Mouse (Mus musculus) midbrain, embryonic 10.5 days (tissue): ENCODE results near the gene Cst9. TPM values are rescaled to one million over a fixed set of nuclear protein-coding genes. Genes with fewer than 3 reads are reported as not detected.
A peak's percentile ranks its signal among the peaks of the same experiment; 100 is the strongest.

Experiments
- DNase-seq: peaks from one replicate; pipeline ENCODE4 v3.0.0-alpha.2; 2017; ENCODE audit warnings: low spot score
- H3K27ac ChIP-seq: fragments of 300-500 bp; sonication (generic); replicated peaks from 2 replicates; pipeline ENCODE4 v1.5.1; 2016; ENCODE audit warnings: mild to moderate bottlenecking
- H3K27me3 ChIP-seq: fragments of 300-500 bp; sonication (generic); 2 replicates; pipeline ENCODE4 v1.6.1; 2016; ENCODE audit warnings: low read depth, mild to moderate bottlenecking; ENCODE audit not compliant: poor library complexity, severe bottlenecking
- H3K36me3 ChIP-seq: fragments of 300-500 bp; sonication (generic); 2 replicates; pipeline ENCODE4 v1.6.1; 2016; ENCODE audit warnings: mild to moderate bottlenecking, moderate library complexity
- H3K4me1 ChIP-seq: fragments of 300-500 bp; sonication (generic); 2 replicates; pipeline ENCODE4 v1.6.1; 2016
- H3K4me3 ChIP-seq: fragments of 300-500 bp; sonication (generic); 2 replicates; pipeline ENCODE4 v1.5.1; 2016; ENCODE audit warnings: mild to moderate bottlenecking, moderate library complexity
- H3K9me3 ChIP-seq: fragments of 300-500 bp; sonication (generic); replicated peaks from 2 replicates; pipeline ENCODE4 v1.6.1; 2016; ENCODE audit warnings: mild to moderate bottlenecking
- WGBS: fragments of 180-500 bp; shearing (Covaris S2); methylation state at CpG from one replicate; pipeline ENCODE4 v1.1.7; 2016; 5-methylcytosine and 5-hydroxymethylcytosine counted together
- polyA plus RNA-seq: library from polyadenylated mRNA; unstranded; fragments of >200 nt; fragmentation: Nextera tagmentation; extraction: Ambion mirVana; gene quantifications from 2 replicates; pipeline ENCODE4 v1.2.1, GENCODE M21; 2016

The Cst9 gene
- polyA plus RNA-seq, result not detected in 2 replicates

DNA sequence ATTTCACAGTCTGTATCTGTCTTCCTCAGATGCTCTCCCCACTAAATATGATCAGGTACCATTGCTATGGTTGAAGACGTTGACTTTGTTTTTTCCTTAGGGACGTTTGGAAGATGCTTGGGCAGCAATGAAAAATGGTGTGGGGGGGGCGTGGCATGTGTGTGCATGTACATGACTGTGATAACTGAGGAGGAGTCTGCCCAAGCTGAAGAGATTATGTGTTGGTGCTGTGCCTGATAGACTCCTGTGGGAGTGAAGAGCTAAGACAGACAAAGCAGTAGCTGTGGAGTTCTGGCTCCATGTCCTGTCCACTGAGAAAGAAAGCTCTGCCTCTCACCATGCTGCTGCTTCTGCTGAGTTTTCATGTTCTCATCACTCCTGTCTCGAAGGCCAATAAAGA, at the start of gene Cst9:
Gene Cst9 (plus strand): TSS at position 236 of the 400 bp plus-strand sequence.
- H3K36me3 ChIP-seq, result no peaks in the 10 kb centered on the region
- no peaks in the 10 kb centered on the region for H3K27me3 ChIP-seq
- no peak for DNase-seq
- no peak within 1 kb of the TSS for H3K27ac ChIP-seq
- no peaks in the 10 kb centered on the region for H3K9me3 ChIP-seq
- H3K4me1 ChIP-seq, result no peaks in the 10 kb centered on the region
- 79% methylated on average over 4 of the region's 4 CpGs for WGBS
- no peak within 1 kb of the TSS for H3K4me3 ChIP-seq

DNA sequence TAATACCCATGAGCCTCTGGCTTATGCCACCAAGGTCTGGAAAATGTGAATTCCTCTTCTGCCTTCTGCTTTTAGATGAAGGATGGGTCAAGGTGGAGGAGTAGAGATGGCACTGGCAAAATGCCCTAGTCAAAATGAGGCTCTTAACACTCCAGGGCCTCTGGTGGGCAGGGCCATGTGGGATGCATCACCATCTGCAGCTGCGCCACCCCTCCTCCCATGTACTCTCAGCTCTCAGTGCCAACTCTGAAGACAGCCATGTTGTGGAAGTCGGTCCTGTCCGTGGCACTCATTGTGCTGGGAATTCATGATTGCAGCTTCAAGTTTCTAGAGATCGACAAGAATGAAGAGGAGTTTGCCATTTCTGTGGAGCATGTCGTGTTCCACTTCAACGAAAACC, 45.8 kb upstream of the Cst9 start, which contains the start of gene Cst12:
Gene Cst12 (plus strand): TSS at position 220 of the 400 bp plus-strand sequence.
- WGBS, result 89% methylated on average over 6 of the region's 6 CpGs
- Histone ChIP-seq H3K36me3 (no peaks in the 10 kb centered on the region), H3K4me1 (no peaks in the 10 kb centered on the region), H3K4me3 (no peak within 1 kb of the TSS), H3K9me3 (no peaks in the 10 kb centered on the region), H3K27me3 (no peaks in the 10 kb centered on the region), H3K27ac (no peak within 1 kb of the TSS)
- no peak for DNase-seq

DNA sequence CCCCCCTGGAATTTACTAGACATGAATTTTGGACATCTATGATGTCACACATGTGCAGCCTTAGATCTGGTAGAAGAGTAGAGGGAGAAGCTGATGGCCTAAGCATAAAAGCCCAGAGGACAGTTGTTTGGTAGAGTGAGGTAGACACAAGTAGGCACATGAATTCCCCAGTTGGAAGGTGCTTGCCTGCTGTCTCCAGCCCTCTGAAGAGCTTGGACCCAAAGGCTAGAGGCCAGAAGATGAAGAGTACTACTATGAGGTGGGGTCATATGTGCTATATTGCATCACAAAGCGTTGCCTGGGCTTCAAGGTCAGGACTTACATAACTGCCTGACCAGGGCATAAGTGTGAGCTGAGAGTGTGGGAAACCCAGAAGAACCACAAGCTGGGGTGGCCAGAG, 36.5 kb upstream of the Cst9 start, which contains the start of gene Cst8:
Gene Cst8 (plus strand): TSS at position 301 of the 400 bp plus-strand sequence.
- H3K27me3 ChIP-seq, result no peaks in the 10 kb centered on the region

DNA sequence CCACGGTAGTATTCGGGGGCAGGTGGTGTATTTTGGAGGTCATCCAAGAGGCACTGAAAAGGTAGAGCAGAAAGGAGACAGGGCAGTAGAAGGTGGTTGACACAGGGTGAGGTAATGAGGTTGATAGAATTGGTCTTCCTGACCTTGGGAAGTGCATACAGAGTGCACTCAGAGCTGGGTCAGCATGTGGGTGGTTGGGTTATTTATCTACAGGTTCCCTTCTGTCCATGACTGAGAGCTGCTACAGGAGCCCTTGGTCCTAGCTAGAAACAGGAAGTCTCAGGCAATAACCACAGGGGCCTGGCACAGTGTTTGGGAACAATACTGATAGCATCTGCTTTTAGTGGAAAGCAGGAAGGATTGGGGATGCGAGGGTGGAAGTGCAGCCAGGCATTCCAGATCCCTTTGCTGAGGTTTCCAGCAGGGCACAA, 33.4 kb upstream of the Cst9 start:
- no peaks in the 10 kb centered on the region for H3K36me3 ChIP-seq
- H3K4me3 ChIP-seq, result no peak overlapping the region
- no peaks in the 10 kb centered on the region for H3K9me3 ChIP-seq
- 81% methylated on average over 3 of the region's 3 CpGs for WGBS
- no peak overlapping the region for H3K27ac ChIP-seq
- no peak for DNase-seq
- no peaks in the 10 kb centered on the region for H3K27me3 ChIP-seq
- no peaks in the 10 kb centered on the region for H3K4me1 ChIP-seq

More for the DNA sequence above, 36.5 kb upstream of the Cst9 start, which contains the start of gene Cst8:
- no peaks in the 10 kb centered on the region for H3K36me3 ChIP-seq
- no peak within 1 kb of the TSS for H3K4me3 ChIP-seq
- no peak within 1 kb of the TSS for H3K27ac ChIP-seq
- H3K4me1 ChIP-seq, result no peaks in the 10 kb centered on the region
- H3K9me3 ChIP-seq, result no peaks in the 10 kb centered on the region
- DNase-seq, result no peak
- WGBS, result 87% methylated on average over 1 of the region's 1 CpGs

DNA sequence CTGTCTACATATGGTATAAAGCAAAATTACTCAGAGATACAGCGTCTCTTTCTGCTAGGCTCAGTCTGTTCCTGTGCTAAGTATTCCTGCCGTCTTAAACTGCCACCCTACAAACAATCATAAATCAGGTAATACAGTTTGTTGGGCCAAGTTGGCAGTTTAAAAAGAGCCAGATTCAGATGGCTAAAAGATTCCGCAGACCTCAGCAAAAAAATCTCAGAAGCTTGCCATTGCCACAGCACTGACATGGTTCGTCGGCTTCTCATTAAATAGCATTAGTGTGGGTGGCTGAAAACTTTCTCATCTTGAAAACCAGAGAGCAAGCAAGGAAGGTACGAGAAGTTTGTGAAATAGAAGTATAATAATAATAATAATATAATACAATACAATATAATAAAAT, 28.3 kb upstream of the Cst9 start:
- DNase-seq, result no peak
- no peak overlapping the region for H3K27ac ChIP-seq
- no peak overlapping the region for H3K4me3 ChIP-seq
- no peaks in the 10 kb centered on the region for H3K9me3 ChIP-seq
- H3K36me3 ChIP-seq, result no peaks in the 10 kb centered on the region
- H3K4me1 ChIP-seq, result no peaks in the 10 kb centered on the region
- no peaks in the 10 kb centered on the region for H3K27me3 ChIP-seq
- 87% methylated on average over 6 of the region's 6 CpGs for WGBS

DNA sequence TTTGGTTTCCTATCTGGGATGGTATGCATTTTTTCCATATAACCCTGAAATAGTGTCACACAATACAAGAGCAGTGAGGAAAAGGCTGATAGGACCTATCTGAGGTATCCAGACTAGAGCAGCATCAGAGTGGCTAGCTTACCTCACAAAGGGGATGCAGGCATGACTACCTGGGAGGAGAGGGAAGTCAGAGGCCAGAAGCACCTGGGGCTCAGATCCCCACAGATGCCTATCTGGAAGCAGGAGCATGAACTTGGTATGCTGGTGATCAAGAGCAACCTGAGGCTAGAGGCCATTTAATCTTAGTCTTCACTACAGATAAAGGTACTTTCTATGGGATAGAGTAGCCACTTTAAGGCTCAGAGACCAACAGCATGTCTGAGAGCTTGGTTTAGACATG, 15.0 kb upstream of the Cst9 start, which contains the start of gene Cst13:
Gene Cst13 (plus strand): TSS at position 173 of the 400 bp plus-strand sequence.
- Histone ChIP-seq H3K4me3 (no peak within 1 kb of the TSS), H3K27ac (no peak within 1 kb of the TSS), H3K27me3 (no peaks in the 10 kb centered on the region), H3K9me3 (no peaks in the 10 kb centered on the region), H3K36me3 (no peaks in the 10 kb centered on the region), H3K4me1 (no peaks in the 10 kb centered on the region)
- DNase-seq, result no peak

DNA sequence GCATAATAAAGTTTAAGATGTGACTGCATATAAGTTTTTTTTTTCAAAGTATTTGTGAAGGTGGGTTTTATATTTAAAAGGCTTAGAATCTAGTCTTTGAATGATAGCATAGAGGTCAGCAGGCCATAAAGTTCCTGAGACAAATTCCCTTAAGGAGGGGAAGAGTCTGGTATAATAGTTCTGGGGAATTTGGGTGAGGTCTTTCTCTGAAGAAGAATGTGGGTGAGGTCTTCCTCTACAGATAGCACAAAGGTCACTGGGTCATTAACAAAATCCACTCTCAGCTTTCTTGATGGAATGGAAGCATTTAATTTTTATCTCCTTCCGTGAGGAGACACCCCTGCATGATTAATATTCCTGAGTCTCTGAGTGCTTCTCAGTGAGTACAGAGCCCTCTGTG, 9.0 kb upstream of the Cst9 start:
- Histone ChIP-seq H3K36me3 (no peaks in the 10 kb centered on the region), H3K27ac (no peak overlapping the region), H3K4me1 (no peaks in the 10 kb centered on the region), H3K4me3 (no peak overlapping the region), H3K9me3 (no peaks in the 10 kb centered on the region), H3K27me3 (no peaks in the 10 kb centered on the region)
- WGBS, result 82% methylated on average over 1 of the region's 1 CpGs
- no peak for DNase-seq

DNA sequence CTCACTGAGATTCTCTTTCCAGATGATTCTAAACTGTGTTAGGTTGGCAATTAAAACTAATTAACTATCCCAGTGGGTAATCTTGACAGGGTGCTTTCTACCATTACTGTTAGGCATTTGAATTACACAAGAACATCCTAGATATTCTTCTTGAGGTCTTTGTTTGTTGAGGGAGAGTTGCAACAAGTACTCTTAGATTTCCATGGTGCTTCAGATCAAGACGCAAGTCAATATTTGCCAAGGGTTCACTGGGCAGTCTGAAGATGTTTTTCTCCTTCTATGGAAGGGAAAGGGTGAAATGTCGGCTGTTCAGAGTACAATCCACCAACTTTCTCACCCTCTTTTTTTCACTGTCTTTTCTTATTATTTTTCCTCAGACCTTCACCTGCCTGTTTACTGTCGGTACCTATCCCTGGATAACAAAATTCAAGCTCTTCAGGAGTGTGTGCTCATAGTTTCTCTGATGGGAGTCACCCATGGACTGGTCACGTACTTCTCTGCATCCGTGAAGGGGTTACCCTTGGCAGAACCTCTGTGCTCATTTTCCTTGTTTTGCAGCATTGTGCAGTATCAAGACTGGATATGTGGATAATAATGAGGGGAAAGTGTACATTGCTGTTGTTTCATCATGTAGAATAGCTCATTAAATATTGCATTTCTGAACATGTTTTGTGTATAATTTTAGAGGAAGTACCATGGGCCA, 3.3 kb downstream of the Cst9 start:
- WGBS, result 85% methylated on average over 5 of the region's 5 CpGs
- Histone ChIP-seq H3K27me3 (no peaks in the 10 kb centered on the region), H3K4me3 (no peak overlapping the region), H3K9me3 (no peaks in the 10 kb centered on the region), H3K27ac (no peak overlapping the region), H3K4me1 (no peaks in the 10 kb centered on the region), H3K36me3 (no peaks in the 10 kb centered on the region)
- no peak for DNase-seq

DNA sequence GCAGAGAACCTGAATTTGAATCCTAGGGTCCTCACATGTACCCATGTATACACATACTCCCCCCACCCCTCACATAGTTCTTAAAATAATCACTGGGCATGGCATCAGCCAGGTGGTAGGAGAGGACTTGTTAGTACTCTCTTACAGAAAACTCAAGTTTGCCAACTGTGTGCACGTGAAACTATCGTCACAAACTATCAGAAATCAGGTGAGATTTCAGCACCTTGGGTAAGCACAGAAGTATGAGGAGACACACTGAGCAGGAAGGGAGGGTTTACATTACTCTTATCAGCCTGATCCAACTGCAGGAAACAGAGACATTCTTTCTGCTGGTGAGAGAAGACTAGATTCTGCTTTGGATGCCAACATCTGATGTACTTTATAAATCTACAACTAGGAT, 4.3 kb downstream of the Cst9 start:
- DNase-seq, result no peak
- Histone ChIP-seq H3K9me3 (no peaks in the 10 kb centered on the region), H3K27me3 (no peaks in the 10 kb centered on the region), H3K4me3 (no peak overlapping the region), H3K4me1 (no peaks in the 10 kb centered on the region), H3K36me3 (no peaks in the 10 kb centered on the region), H3K27ac (no peak overlapping the region)
- WGBS, result 84% methylated on average over 2 of the region's 2 CpGs

DNA sequence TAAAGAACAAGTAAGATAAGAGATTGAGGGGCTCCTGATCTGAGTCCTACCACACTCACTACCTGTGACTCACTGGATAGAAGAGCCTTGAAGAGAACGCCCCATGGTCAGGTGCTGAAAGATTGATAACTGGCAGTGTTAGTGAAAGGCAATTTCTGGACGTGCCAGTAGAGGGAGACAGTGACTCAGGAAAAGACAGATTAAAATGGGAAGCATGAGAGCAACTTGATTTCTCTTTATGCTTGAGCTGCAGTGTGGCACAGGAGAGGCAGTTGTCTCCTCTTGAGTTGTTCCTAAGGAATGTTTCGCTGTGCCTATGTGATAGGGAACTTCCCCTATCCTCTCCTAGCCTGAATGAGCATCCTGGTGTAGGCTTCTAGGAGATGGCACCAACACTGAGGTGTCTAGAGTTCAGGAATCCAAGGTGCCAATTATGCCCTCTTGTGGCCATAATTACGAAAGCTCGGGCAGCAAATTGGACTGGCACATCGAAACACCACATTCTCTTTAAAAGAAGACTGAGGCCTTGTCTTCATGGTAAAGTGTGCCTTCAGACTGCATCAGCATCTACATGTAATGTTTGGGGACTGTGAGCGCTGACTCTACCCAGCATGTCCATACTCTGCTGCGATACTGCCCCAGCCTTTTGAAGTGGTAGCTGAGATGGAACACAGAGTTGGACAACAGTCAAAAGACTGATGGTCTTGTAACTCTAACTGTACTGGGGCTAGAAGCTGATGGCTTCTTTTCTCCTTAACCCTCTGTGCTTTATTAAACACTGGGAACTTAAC, 16.4 kb downstream of the Cst9 start:
- 49% methylated on average over 8 of the region's 8 CpGs for WGBS

DNA sequence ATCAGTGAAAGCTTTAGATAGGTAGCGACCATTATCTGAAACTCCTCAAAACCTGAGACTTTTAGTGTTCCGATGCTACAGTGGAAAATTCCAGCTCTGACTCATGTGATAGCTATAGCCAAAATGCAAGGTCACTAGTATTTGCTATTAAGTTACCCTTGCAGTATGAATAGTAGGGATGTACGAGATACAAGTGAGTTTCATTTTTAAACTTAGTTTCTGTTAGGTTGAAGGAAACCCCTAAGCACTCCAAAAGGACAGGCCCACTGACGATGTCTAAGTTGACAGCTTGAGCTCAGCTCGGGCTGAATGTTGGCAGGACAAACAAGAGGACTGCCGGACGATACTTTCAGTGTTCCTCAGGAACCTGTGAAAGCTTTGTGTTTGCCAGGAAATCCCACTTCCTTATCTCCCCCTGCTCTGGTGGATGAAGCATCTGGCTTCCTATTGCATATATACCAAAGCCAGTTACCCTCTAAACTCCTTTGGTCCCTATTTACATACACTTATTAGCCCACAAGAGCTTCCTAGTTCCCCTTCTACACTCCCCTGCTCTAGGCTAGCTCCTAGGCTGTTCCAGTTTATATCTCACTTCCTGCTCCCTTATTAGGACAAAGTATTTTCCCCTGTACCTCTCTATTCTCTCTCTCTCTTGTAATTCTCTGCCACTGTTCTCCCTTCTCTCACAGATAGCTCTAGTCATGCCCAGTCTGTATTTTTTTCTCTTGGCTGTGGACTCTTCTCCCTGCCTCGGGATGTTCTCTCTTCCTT, 21.9 kb downstream of the Cst9 start:
- Histone ChIP-seq H3K27me3 (no peaks in the 10 kb centered on the region), H3K36me3 (no peaks in the 10 kb centered on the region), H3K4me3 (no peak overlapping the region), H3K9me3 (no peaks in the 10 kb centered on the region), H3K4me1 (no peaks in the 10 kb centered on the region), H3K27ac (no peak overlapping the region)
- 81% methylated on average over 8 of the region's 8 CpGs for WGBS
- no peak for DNase-seq

More for the DNA sequence above, 16.4 kb downstream of the Cst9 start:
- no peaks in the 10 kb centered on the region for H3K9me3 ChIP-seq
- DNase-seq, result peak; percentile 64
- H3K27ac ChIP-seq, result no peak overlapping the region
- H3K4me1 ChIP-seq, result no peaks in the 10 kb centered on the region
- no peaks in the 10 kb centered on the region for H3K36me3 ChIP-seq
- H3K27me3 ChIP-seq, result no peaks in the 10 kb centered on the region
- no peak overlapping the region for H3K4me3 ChIP-seq

DNA sequence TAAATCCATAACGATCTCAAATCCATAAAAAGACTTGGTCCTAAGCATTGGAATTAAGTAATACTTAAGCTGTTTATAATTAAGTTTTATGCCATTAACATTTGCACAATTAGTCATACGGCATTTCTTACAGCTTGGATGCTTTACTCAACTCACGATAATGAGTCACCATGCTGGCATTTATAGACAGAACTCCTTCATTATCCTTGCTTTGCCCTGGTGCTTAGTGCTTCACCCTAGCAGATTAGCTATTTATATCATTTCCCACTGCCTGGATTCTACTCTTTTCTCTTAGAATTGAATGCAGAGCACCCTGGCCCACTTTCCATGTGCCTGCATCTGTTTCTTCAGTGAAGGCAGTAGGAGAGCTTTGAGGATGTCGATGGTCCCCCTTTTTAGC, 22.6 kb downstream of the Cst9 start:
- no peak for DNase-seq
- no peaks in the 10 kb centered on the region for H3K27me3 ChIP-seq
- no peaks in the 10 kb centered on the region for H3K36me3 ChIP-seq
- no peak overlapping the region for H3K27ac ChIP-seq
- no peaks in the 10 kb centered on the region for H3K9me3 ChIP-seq
- 85% methylated on average over 4 of the region's 4 CpGs for WGBS
- no peak overlapping the region for H3K4me3 ChIP-seq
- H3K4me1 ChIP-seq, result no peaks in the 10 kb centered on the region
